Mouse (Mus musculus) heart, postnatal 0 days (tissue): Measurements from ENCODE around the gene Rgp1.

ENCODE experiments used
- CTCF ChIP-seq: IDR thresholded peaks from 2 replicates; pipeline ENCODE4 v1.5.1; 2016; ENCODE audit warnings: antibody characterized with exemption, control low read depth, low read depth
- EP300 ChIP-seq: IDR thresholded peaks from 2 replicates; pipeline ENCODE4 v1.6.1; 2016; ENCODE audit warnings: antibody characterized with exemption, low read depth

DNA sequence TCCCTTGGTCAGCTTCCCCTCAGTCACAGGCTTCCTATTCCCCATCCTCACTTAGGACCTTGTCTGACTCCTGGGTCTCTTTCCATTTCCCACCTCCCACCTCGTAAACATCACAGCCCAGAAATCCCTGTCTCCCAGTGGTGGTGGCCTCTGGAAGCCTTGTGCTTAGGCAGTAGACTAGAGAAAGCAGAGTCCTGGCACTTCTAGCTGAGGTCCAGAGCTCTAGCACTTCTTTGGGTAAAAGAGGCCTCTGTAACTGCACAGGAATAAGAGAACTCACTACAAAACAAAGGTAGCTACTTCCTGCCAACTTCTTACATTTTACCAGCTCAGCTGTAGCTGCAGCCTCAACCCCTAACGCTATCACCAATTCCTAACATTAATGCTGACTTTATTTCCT lies 17.5 kb upstream of the Rgp1 start:
- TF ChIP-seq CTCF, result no peak
- TF ChIP-seq EP300, result no peak
